Mouse (Mus musculus): ENCODE results near the gene Deup1. TPM values are rescaled to one million over a fixed set of nuclear protein-coding genes. Genes with fewer than 3 reads are reported as not detected.

Deup1 gene
- 0.08 and 0.13 TPM in 2 replicates for polyA plus RNA-seq (2012; rRNA removed)

DNA sequence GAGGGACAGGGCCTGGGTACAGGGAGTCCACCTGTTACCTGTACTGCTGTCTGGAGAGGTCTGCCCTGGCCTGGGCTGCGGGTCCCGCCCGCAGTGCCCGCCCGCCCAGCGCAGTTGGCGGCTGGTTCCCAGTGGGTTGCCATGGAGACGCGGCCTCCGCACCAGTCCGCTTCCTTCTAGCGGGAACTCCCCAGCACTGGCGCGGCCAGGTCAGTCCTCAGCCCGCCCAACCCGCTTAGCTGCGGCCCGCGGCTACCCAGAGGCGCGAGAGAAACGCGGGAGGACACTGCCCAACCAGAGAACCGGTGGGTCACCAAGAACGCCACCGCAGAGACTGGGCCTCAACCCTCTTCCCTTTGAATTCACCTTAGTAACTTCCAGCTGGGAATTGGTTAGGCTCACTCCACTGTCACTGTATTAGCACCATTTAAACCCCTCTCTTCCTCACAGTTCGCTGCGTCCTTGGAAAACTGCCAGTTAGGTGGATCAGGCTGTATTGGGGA lies at the start of gene Deup1:
Deup1 (minus strand) TSS at position 149 of the 503 bp plus-strand sequence.
- no peak for TF ChIP-seq POLR2A (IDR thresholded peaks at IDR 0.05; ENCODE audit: extremely low read depth, insufficient read depth, low read length)
- TF ChIP-seq CTCF (IDR thresholded peaks at IDR 0.05; ENCODE audit: extremely low read depth, insufficient read depth, low read length): no peak
- Histone ChIP-seq H3K4me1 (ENCODE audit: control insufficient read depth, insufficient read depth, low read length) (no peaks in the 10 kb centered on the region), H3K27ac (ENCODE audit: insufficient read depth, low read length) (no peak within 1 kb of the TSS), H3K4me3 (ENCODE audit: insufficient read depth, low read length) (0 out of 2 replicates have a peak within 1 kb of the TSS, but pooled peaks have one; percentile 3)

GRCm38 (mm10) chr9:15672251-15672650 lies 44.5 kb upstream of the Deup1 start:
- TF ChIP-seq POLR2A (IDR thresholded peaks at IDR 0.05; ENCODE audit: extremely low read depth, insufficient read depth, low read length) (no peak), CTCF (IDR thresholded peaks at IDR 0.05; ENCODE audit: extremely low read depth, insufficient read depth, low read length) (no peak)
- no peak overlapping the region for H3K27ac ChIP-seq (ENCODE audit: insufficient read depth, low read length)
- no peaks in the 10 kb centered on the region for H3K4me1 ChIP-seq (ENCODE audit: control insufficient read depth, insufficient read depth, low read length)
- H3K4me3 ChIP-seq (ENCODE audit: insufficient read depth, low read length): no peak overlapping the region

DNA sequence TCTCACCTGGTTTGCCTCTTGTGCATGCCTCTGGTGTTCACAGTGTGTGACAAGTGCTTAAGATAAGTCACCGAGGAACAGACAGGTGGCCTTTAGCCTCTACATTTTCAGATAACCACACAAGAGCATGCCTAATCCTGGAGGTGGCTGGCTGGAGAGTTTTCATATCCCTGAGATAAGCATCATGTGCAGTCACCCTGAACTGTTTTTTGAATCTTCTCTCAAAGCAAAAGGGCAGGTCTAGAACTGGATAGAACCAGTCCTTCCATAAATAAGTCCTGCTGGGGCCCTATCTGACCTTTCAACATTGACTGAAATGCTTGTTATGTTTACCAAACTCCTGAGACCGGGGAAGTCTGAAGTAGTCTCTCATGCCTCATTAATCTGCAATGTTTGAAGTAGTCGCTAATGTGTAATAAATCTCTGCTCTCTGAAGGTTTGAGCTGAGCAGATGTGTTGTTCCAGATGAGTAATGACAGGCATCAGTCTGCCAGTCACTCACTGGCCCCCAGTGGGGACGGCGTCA lies 42.3 kb upstream of the Deup1 start:
- Histone ChIP-seq H3K4me1 (ENCODE audit: control insufficient read depth, insufficient read depth, low read length) (no peaks in the 10 kb centered on the region), H3K27ac (ENCODE audit: insufficient read depth, low read length) (no peak overlapping the region), H3K4me3 (ENCODE audit: insufficient read depth, low read length) (no peak overlapping the region)
- TF ChIP-seq POLR2A (IDR thresholded peaks at IDR 0.05; ENCODE audit: extremely low read depth, insufficient read depth, low read length) (no peak), CTCF (IDR thresholded peaks at IDR 0.05; ENCODE audit: extremely low read depth, insufficient read depth, low read length) (no peak)

DNA sequence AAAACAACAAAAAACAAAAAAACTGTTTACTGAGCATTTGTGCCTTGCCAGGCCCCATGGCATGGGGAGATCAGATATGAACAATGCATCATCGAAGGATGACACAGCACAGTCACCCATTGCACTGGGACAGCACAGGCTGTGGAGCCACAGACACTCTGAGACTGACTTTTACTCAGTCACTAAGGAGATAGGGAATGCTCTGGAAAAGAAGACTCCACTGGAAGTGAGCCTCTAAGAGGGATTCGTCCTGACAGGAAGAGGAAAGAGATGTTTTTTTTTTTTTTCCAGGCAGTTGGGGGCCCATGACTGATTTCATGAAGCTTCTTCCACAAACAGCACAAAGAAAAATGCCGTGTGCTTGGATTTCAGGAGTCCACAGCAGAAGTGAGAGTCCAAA lies 41.7 kb upstream of the Deup1 start:
- H3K4me3 ChIP-seq (ENCODE audit: insufficient read depth, low read length): no peak overlapping the region
- no peak for TF ChIP-seq CTCF (IDR thresholded peaks at IDR 0.05; ENCODE audit: extremely low read depth, insufficient read depth, low read length)
- TF ChIP-seq POLR2A (IDR thresholded peaks at IDR 0.05; ENCODE audit: extremely low read depth, insufficient read depth, low read length): no peak
- no peak overlapping the region for H3K27ac ChIP-seq (ENCODE audit: insufficient read depth, low read length)

DNA sequence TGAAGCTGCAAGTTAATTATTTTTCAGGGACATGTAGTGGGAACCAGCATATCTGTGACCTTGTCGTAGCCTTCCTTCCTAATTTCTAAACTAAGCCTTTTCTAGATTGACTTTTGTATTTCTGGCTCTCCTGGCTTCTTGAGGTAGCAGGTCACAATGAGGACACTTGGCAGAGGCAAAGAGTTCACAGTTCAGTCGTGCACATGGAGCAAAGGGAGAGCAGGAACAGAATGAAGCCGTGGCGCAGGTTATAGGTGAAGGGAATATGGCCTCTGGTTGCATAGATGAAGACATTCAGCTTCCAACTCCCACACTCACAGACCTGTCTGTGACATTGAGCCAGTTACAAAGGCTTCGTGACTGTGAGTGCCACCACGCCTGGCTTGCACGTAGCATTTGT lies 36.9 kb upstream of the Deup1 start:
- Histone ChIP-seq H3K4me1 (ENCODE audit: control insufficient read depth, insufficient read depth, low read length) (no peaks in the 10 kb centered on the region), H3K4me3 (ENCODE audit: insufficient read depth, low read length) (no peak overlapping the region), H3K27ac (ENCODE audit: insufficient read depth, low read length) (no peak overlapping the region)
- no peak for TF ChIP-seq CTCF (IDR thresholded peaks at IDR 0.05; ENCODE audit: extremely low read depth, insufficient read depth, low read length)
- no peak for TF ChIP-seq POLR2A (IDR thresholded peaks at IDR 0.05; ENCODE audit: extremely low read depth, insufficient read depth, low read length)

More for the DNA sequence above, 41.7 kb upstream of the Deup1 start:
- no peaks in the 10 kb centered on the region for H3K4me1 ChIP-seq (ENCODE audit: control insufficient read depth, insufficient read depth, low read length)

GRCm38 (mm10) chr9:15659069-15659468 lies 31.3 kb upstream of the Deup1 start:
- no peak overlapping the region for H3K4me3 ChIP-seq (ENCODE audit: insufficient read depth, low read length)
- TF ChIP-seq POLR2A (IDR thresholded peaks at IDR 0.05; ENCODE audit: extremely low read depth, insufficient read depth, low read length) (no peak), CTCF (IDR thresholded peaks at IDR 0.05; ENCODE audit: extremely low read depth, insufficient read depth, low read length) (no peak)
- no peak overlapping the region for H3K27ac ChIP-seq (ENCODE audit: insufficient read depth, low read length)
- no peaks in the 10 kb centered on the region for H3K4me1 ChIP-seq (ENCODE audit: control insufficient read depth, insufficient read depth, low read length)

GRCm38 (mm10) chr9:15658236-15658785 lies 30.6 kb upstream of the Deup1 start:
- Histone ChIP-seq H3K27ac (ENCODE audit: insufficient read depth, low read length) (no peak overlapping the region), H3K4me1 (ENCODE audit: control insufficient read depth, insufficient read depth, low read length) (no peaks in the 10 kb centered on the region), H3K4me3 (ENCODE audit: insufficient read depth, low read length) (no peak overlapping the region)
- no peak for TF ChIP-seq POLR2A (IDR thresholded peaks at IDR 0.05; ENCODE audit: extremely low read depth, insufficient read depth, low read length)
- TF ChIP-seq CTCF (IDR thresholded peaks at IDR 0.05; ENCODE audit: extremely low read depth, insufficient read depth, low read length): no peak

- no peak overlapping the region for H3K4me3 ChIP-seq (ENCODE audit: insufficient read depth, low read length)
- no peak overlapping the region for H3K27ac ChIP-seq (ENCODE audit: insufficient read depth, low read length)
- TF ChIP-seq POLR2A (IDR thresholded peaks at IDR 0.05; ENCODE audit: extremely low read depth, insufficient read depth, low read length) (no peak), CTCF (IDR thresholded peaks at IDR 0.05; ENCODE audit: extremely low read depth, insufficient read depth, low read length) (no peak)
- no peaks in the 10 kb centered on the region for H3K4me1 ChIP-seq (ENCODE audit: control insufficient read depth, insufficient read depth, low read length)
Observed at GRCm38 (mm10) chr9:15653036-15653435, 25.3 kb upstream of the Deup1 start.

DNA sequence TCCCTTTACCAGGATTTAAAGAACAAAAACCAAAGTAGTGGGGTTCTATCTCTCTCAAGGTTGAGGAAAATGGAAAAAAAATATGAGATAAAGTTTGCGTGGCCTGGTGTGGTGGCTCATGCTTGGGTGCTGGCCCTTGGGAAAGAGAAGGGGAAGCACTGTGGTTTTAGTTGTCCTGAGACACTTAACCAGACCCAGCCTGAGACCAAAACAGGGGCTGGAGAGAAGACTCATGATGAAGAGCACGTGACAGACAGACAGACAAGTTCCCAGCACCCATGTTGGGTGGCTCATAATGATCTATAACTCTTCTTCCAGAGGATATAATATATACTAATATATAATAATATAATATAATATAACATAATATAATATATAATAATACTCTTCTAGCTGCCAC lies 22.2 kb upstream of the Deup1 start:
- Histone ChIP-seq H3K4me3 (ENCODE audit: insufficient read depth, low read length) (no peak overlapping the region), H3K4me1 (ENCODE audit: control insufficient read depth, insufficient read depth, low read length) (no peaks in the 10 kb centered on the region), H3K27ac (ENCODE audit: insufficient read depth, low read length) (no peak overlapping the region)
- TF ChIP-seq CTCF (IDR thresholded peaks at IDR 0.05; ENCODE audit: extremely low read depth, insufficient read depth, low read length) (no peak), POLR2A (IDR thresholded peaks at IDR 0.05; ENCODE audit: extremely low read depth, insufficient read depth, low read length) (no peak)

GRCm38 (mm10) chr9:15627384-15627783 lies 349 bp downstream of the Deup1 start:
- Histone ChIP-seq H3K4me1 (ENCODE audit: control insufficient read depth, insufficient read depth, low read length) (no peaks in the 10 kb centered on the region), H3K4me3 (ENCODE audit: insufficient read depth, low read length) (0 out of 2 replicates have a peak overlapping the region, but pooled peaks have one; percentile 3), H3K27ac (ENCODE audit: insufficient read depth, low read length) (no peak overlapping the region)
- TF ChIP-seq POLR2A (IDR thresholded peaks at IDR 0.05; ENCODE audit: extremely low read depth, insufficient read depth, low read length) (no peak), CTCF (IDR thresholded peaks at IDR 0.05; ENCODE audit: extremely low read depth, insufficient read depth, low read length) (no peak)

Measured in cortical plate, adult 2 months (tissue).